Mouse (Mus musculus) liver, embryonic 14.5 days (tissue): Measurements from ENCODE around the gene Lypd1.

Experiments
- CTCF ChIP-seq: IDR thresholded peaks from 2 replicates; pipeline ENCODE4 v1.5.1; 2016; ENCODE audit warnings: antibody characterized with exemption, low read depth, control low read depth
- EP300 ChIP-seq: IDR thresholded peaks from 2 replicates; pipeline ENCODE4 v1.6.1; 2016; ENCODE audit warnings: antibody characterized with exemption, low read depth

GRCm38 (mm10) chr1:125823611-125824010, 89.3 kb downstream of the Lypd1 start:
- TF ChIP-seq CTCF (no peak), EP300 (no peak)
